Mouse (Mus musculus) MEL (cell line): ENCODE results near the gene Prkcd.

Experiments used
- CTCF ChIP-seq, 3 experiments: IDR thresholded peaks in 2 of 3; conservative IDR thresholded peaks in 1 of 3; 2 replicates each; pipeline ENCODE4 v1.5.1; 2011 to 2012; ENCODE audit warnings: low read length in 3 of 3, low read depth in 2 of 3, mild to moderate bottlenecking in 2 of 3, improper control_type of control experiment in 1 of 3, inconsistent platforms in 1 of 3, mixed read lengths in 1 of 3, moderate library complexity in 1 of 3; ENCODE audit not compliant: control insufficient read depth in 1 of 3, insufficient read depth in 1 of 3, poor library complexity in 1 of 3, severe bottlenecking in 1 of 3
- E2F4 ChIP-seq: IDR thresholded peaks from 2 replicates; pipeline ENCODE4 v1.6.1; 2011; ENCODE audit warnings: low read depth, low read length, improper control_type of control experiment, borderline replicate concordance
- NRF1 ChIP-seq: IDR thresholded peaks from 2 replicates; pipeline ENCODE4 v1.6.1; 2014; ENCODE audit warnings: low read depth, mild to moderate bottlenecking, inconsistent platforms, low read length, improper control_type of control experiment, moderate library complexity; ENCODE audit not compliant: poor library complexity, insufficient read depth, severe bottlenecking
- USF2 ChIP-seq, 2 experiments: IDR thresholded peaks; 2 replicates each; pipeline ENCODE4 v1.6.1; 2011 to 2012; ENCODE audit warnings: improper control_type of control experiment in 2 of 2, low read length in 2 of 2, borderline replicate concordance in 1 of 2, inconsistent platforms in 1 of 2, low read depth in 1 of 2, mild to moderate bottlenecking in 1 of 2; ENCODE audit not compliant: insufficient read depth in 1 of 2

DNA sequence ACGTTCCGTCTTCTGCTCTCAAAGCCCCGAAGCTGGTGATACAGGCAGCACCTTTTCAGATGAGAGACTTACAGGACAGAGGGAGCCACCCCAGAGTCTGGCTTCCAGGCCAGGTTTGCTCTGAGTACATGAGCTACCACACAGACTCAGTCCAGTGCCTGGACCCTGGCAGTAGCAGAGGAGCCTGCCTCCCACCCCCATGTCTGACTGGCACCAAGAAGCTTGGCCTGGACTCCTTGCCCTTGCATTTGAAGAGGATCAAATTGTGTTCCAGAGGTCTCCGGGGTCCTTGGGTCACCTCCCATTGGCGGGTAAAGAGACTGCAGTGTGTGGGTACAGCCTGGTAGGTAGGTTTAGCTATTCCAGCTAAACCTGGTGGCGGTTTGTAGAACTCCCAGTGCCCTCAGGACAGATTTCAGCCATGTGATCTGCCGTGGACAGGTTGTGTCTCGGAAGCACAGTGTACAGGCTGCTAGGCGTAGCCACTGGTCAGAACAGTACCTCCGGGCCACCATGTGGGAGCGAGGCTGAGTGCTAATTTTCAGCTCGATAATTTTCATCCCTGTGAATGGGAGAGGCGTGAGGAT, 65.1 kb downstream of the Prkcd start:
- TF ChIP-seq CTCF (IDR thresholded peaks at IDR 0.05 in 2 of 3, conservative IDR thresholded peaks at IDR 0.05 in 1 of 3; ENCODE audit: control insufficient read depth in 1 of 3, insufficient read depth in 1 of 3, low read depth in 2 of 3, low read length in 3 of 3, poor library complexity in 1 of 3, severe bottlenecking in 1 of 3), result no peak
- TF ChIP-seq E2F4, result no peak
- no peak for TF ChIP-seq NRF1
- TF ChIP-seq USF2 (IDR thresholded peaks at IDR 0.05; ENCODE audit: borderline replicate concordance in 1 of 2, insufficient read depth in 1 of 2, low read depth in 1 of 2, low read length in 2 of 2), result no peak
